Mouse (Mus musculus) Patski (cell line): ENCODE results near the gene Cyth2. TPM values are rescaled to one million over a fixed set of nuclear protein-coding genes. Genes with fewer than 3 reads are reported as not detected.

Source experiments
- ATAC-seq: fragments of 100-300 bp; one replicate; pipeline ENCODE4 v1.8.0; 2021
- CTCF ChIA-PET: fragments of 350-600 bp; sonication (Branson Sonifier 250); formaldehyde crosslinking; loops from one replicate; lab custom pipeline; 2022; ENCODE audit warnings: inconsistent platforms; lab: Charles Lee
- POLR2A ChIA-PET: fragments of 350-600 bp; sonication (Branson Sonifier 250); formaldehyde crosslinking; loops from one replicate; lab custom pipeline; 2022; ENCODE audit warnings: antibody characterized with exemption, inconsistent platforms; lab: Charles Lee
- DNase-seq: peaks from one replicate; pipeline ENCODE4 v3.0.0-alpha.2; 2011; ENCODE audit warnings: low read depth, low spot score
- H3K27me3 ChIP-seq: fragments of 371-371 bp; one replicate; pipeline ENCODE4 v1.5.1; 2021
- CTCF ChIP-seq: fragments of 100-300 bp; IDR thresholded peaks from one replicate; pipeline ENCODE4 v1.5.1; 2021
- in situ Hi-C: fragments of 300-500 bp; cut with MboI; formaldehyde crosslinking; loops from 3 replicates; pipeline ENCODE4 v1.11.1; 2018; ENCODE audit warnings: low pct_unique_long_range_greater_than_20kb, mixed read lengths
- polyA plus RNA-seq: library from polyadenylated mRNA; unstranded; gene quantifications from one replicate; pipeline ENCODE4 v1.2.3, GENCODE M21; 2021

Cyth2 gene
- polyA plus RNA-seq, 1 experiment from 2014 or later, result 149 TPM

DNA sequence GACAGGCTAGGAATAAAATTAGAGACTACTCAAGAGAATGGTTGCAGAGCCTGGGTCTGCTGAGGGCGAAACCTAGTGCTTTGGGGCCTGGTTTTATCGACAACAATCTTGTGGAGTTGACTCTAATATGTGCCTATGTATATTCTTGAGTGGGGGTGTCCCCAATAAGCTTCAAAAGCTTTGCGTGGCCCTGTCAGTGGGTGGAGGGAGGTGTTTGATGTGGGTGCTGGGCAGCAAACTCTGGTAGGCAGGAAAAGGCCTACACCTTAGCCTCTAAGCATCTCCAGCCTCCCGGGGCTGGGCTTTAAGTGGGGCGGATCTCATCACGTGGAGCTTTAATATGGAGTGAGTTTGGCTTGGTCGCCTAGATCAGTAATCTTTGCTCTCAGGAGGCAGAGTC, 15.4 kb downstream of the Cyth2 start:
- no peaks in the 10 kb centered on the region for H3K27me3 ChIP-seq
- ChIA-PET CTCF (interaction anchor here (4.4 kb wide), 1 partner anchor 57 kb away, joined by 39 read pairs; no protein-coding TSS in a partner anchor), POLR2A (interaction anchor here (1.4 kb wide), 1 partner anchor 13 kb away, joined by 3 read pairs; no protein-coding TSS in a partner anchor)
- no peak for ATAC-seq
- no peak for TF ChIP-seq CTCF
- in situ Hi-C loops, result no loop called here
- no peak for DNase-seq

DNA sequence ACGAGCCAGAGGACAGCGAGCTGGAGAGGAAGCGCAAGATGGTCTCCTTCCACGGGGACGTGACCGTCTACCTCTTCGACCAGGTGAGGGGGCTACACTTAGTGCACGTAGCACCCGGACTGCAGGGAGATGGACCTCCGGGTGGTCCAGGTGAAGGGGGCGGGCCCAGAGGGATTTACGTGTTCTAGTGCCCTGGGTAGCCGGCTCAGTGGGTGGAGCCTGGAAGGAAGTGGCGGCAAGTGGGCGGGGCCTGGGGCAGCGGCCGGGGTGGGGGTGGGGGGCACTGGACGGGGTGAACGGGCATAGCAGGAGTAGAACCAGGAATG, 15.9 kb downstream of the Cyth2 start:
- ATAC-seq, result no peak
- TF ChIP-seq CTCF, result no peak
- no peak for DNase-seq
- ChIA-PET POLR2A (no interaction called here), CTCF (interaction anchor here (4.4 kb wide), 1 partner anchor 56 kb away, joined by 39 read pairs; no protein-coding TSS in a partner anchor)
- in situ Hi-C loops, result no loop called here
- no peaks in the 10 kb centered on the region for H3K27me3 ChIP-seq

DNA sequence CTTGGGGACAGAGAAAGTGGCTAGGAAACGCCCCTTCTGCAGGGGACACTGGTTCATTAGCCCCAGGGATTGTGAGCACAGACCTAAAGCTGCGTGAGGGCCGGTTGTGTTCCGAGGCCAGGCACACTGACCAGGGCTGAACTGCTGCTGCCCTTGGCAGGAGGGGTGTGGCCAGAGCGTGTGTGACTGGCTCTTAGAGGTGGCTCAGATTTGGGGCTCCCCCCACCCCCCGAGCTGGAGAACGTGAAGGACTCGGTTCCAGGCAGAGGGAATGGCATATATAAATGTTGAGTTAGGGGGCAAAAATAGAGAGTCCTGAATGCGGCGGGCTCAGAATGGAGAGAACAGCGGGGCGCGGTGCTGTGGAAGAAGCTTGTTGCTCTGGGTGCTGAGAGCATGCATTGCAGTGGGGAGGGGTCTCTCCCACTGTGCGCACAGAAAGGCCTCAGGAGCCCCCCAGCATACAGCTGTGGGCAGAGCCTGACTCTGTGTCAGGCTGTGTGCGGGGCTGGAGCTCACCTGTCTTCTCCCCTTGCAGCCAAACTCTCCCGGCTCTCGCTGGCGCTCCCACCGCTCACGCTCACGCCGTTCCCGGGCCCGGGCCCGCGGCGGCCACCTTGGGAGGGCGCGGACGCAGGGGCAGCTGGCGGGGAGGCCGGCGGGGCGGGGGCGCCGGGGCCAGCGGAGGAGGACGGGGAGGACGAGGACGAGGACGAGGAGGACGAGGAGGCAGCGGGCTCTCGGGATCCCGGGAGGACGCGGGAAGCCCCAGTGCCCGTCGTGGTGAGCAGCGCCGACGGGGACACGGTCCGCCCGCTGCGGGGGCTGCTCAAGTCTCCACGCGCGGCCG, 16.5 kb downstream of the Cyth2 start:
- no peak for TF ChIP-seq CTCF
- H3K27me3 ChIP-seq, result no peaks in the 10 kb centered on the region
- ChIA-PET CTCF (no interaction called here), POLR2A (interaction anchor here (0.6 to 1.0 kb wide), 2 partner anchors 16 to 55 kb away, joined by 4 to 5 read pairs; no protein-coding TSS in a partner anchor)
- DNase-seq (no peak), ATAC-seq (no peak)
- in situ Hi-C loops, result no loop called here

DNA sequence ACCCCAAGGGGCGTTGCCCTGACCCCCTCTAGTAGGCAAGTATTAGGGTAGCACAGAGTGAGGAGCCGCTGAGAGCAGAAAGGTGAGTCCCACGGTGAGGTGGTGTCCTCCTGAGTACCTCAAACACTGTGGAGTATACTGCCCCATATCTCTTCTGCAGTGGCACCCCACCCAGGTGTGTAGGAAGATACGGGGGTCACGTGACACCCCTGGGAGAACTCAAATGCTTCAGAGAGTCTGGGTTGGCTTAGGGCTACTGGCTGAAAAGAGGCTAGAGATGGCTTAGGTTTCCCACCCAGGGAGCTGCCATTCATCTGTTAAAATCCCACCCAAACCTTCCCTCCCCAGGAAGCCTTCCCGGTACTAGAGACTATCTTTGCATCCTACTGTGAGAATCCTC, 17.4 kb downstream of the Cyth2 start:
- ChIA-PET POLR2A (no interaction called here), CTCF (no interaction called here)
- in situ Hi-C loops, result no loop called here
- DNase-seq (no peak), ATAC-seq (no peak)
- no peak for TF ChIP-seq CTCF
- H3K27me3 ChIP-seq, result no peaks in the 10 kb centered on the region

DNA sequence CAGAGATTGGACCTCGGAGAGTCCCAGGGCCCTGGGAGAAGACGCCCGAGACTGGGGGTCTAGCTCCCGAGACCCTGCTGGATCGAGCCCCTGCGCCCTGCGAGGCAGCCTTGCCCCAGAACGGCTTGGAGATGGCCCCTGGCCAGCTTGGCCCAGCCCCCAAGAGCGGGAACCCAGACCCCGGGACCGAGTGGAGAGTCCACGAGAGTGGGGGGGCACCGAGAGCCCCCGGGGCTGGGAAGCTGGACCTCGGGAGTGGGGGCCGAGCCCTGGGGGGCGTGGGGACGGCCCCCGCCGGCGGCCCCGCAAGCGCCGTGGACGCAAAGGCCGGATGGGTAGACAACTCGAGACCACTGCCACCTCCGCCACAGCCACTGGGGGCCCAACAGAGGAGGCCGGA, 19.4 kb downstream of the Cyth2 start:
- TF ChIP-seq CTCF, result no peak
- DNase-seq (no peak), ATAC-seq (no peak)
- in situ Hi-C loops, result no loop called here
- ChIA-PET CTCF (no interaction called here), POLR2A (no interaction called here)
- H3K27me3 ChIP-seq, result no peaks in the 10 kb centered on the region

DNA sequence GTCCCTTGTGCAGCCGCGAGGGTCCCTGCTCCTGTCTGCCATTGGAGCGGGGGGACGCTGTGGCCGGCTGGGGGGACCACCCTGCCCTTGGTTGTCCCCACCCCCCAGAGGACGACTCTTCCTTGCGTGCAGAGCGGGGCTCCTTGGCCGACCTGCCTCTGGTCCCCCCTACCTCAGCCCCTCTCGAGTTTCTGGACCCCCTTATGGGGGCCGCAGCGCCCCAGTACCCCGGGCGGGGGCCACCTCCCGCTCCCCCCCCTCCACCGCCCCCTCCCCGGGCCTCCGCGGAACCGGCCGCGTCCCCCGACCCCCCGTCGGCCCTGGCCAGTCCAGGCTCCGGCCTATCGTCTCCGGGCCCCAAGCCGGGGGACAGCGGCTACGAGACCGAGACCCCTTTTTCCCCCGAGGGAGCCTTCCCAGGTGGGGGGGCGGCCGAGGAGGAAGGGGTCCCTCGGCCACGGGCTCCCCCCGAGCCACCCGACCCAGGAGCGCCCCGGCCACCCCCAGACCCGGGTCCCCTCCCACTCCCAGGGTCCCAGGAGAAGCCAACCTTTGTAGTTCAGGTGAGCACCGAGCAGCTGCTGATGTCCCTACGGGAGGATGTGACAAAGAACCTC, 20.3 kb downstream of the Cyth2 start:
- POLR2A ChIA-PET, result no interaction called here
- no peak for ATAC-seq
- no peak for TF ChIP-seq CTCF
- CTCF ChIA-PET, result no interaction called here
- in situ Hi-C loops, result no loop called here
- no peak for DNase-seq
- no peaks in the 10 kb centered on the region for H3K27me3 ChIP-seq

DNA sequence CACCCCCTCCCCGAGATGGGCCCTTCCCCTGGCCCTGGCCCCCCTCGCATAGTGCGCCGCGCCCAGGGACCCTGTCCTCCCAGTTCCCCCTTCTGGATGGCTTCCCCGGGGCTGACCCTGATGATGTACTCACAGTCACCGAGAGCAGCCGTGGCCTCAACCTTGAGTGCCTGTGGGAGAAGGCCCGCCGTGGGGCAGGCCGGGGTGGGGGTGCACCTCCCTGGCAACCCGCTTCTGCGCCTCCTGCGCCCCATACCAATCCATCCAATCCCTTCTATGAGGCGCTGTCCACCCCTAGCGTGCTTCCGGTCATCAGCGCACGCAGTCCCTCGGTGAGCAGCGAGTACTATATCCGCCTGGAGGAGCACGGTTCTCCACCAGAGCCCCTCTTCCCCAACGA, 21.1 kb downstream of the Cyth2 start:
- POLR2A ChIA-PET, result no interaction called here
- TF ChIP-seq CTCF, result no peak
- ATAC-seq (no peak), DNase-seq (no peak)
- in situ Hi-C loops, result no loop called here
- CTCF ChIA-PET, result interaction anchor here (1.1 kb wide), 1 partner anchor 8 kb away, joined by 4 read pairs; no protein-coding TSS in a partner anchor
- no peaks in the 10 kb centered on the region for H3K27me3 ChIP-seq

DNA sequence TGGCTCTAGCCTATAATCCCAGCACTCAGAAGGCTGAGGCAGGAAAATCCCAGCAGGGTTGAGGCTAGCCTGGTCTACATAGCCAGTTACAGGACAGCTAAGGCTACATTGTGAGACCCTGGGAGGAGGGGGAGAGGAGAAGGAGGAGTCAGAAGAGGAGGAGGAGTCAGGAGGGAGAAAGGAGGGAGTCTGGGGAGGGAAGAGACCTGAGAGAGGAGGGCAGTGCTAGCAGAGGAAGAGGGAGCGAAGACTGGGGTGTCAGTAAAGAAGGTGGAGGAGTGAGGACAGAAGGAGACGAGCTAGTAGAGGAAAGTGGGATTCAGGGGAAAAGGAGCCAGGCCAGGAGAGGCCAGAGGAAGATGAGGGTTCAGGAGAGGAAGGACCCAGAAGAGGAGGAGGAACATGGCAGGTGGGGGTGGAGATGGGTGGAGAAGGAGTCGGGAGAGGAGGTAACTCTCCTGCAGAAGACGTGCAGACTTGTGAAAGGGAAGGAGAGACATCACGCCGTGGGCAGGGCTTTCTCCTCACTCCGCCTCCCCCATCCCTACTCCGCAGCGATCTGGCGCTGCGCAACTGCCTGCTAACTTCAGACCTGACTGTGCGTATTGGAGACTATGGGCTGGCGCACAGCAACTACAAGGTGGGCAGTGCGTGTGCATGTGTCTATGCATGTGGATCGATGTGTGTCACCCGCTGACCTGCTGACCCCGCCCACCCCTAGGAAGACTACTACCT, 22.5 kb downstream of the Cyth2 start:
- ChIA-PET CTCF (interaction anchor here (1.1 kb wide), 1 partner anchor 9 kb away, joined by 4 read pairs; no protein-coding TSS in a partner anchor), POLR2A (no interaction called here)
- no peak for TF ChIP-seq CTCF
- in situ Hi-C loops, result no loop called here
- ATAC-seq (no peak), DNase-seq (no peak)
- H3K27me3 ChIP-seq, result no peaks in the 10 kb centered on the region

DNA sequence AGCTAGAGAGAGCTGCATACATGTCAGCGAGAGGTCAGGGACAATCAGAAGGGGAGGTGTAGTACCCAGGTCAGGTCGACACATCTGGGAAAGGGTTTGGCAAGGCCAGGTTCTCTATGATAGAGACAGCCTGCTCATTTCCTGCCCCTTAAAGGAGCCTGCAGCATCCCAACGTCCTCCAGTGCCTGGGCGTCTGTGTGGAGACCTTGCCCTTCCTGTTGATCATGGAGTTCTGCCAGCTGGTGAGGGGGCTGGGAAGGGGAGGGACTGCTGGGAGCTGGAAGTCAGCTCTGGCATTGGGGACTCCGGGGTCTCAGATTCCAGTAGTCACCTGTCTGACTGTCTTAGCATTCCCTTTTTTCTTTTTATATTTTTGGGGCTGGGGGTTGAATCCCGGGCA, 23.7 kb downstream of the Cyth2 start:
- ChIA-PET CTCF (interaction anchor here (1.7 kb wide), 1 partner anchor 11 kb away, joined by 7 read pairs; no protein-coding TSS in a partner anchor), POLR2A (no interaction called here)
- H3K27me3 ChIP-seq, result no peaks in the 10 kb centered on the region
- no peak for DNase-seq
- in situ Hi-C loops, result no loop called here
- no peak for TF ChIP-seq CTCF
- ATAC-seq, result no peak

DNA sequence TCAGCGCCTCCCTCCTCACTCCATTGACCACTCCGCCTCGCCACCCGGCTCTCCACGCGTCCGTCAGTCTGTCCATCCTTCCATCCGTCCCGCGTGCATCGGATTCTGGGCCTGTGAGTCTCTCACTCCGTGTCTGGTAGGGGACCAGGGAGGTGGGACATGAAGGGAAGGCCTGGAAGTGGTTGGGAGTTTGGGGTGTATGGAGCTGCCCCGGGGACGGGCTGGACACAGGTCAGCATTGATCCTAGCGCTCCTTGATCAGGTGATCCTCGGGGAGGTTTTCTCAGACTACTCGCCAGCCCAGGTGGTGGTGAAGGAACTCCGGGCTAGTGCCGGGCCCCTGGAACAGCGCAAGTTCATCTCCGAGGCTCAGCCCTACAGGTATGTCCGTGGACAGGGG, 26.7 kb downstream of the Cyth2 start:
- ChIA-PET POLR2A (interaction anchor here (0.6 kb wide), 1 partner anchor 215 kb away, joined by 3 read pairs; no protein-coding TSS in a partner anchor), CTCF (interaction anchor here (1.5 kb wide), 1 partner anchor 48 kb away, joined by 4 read pairs; no protein-coding TSS in a partner anchor)
- no peaks in the 10 kb centered on the region for H3K27me3 ChIP-seq
- in situ Hi-C loops, result no loop called here
- TF ChIP-seq CTCF, result no peak
- ATAC-seq (no peak), DNase-seq (no peak)
